Mouse (Mus musculus): ENCODE measurements around the gene Zfp277.
A peak's percentile ranks its signal among the peaks of the same experiment; 100 is the strongest.

Gene Zfp277

DNA sequence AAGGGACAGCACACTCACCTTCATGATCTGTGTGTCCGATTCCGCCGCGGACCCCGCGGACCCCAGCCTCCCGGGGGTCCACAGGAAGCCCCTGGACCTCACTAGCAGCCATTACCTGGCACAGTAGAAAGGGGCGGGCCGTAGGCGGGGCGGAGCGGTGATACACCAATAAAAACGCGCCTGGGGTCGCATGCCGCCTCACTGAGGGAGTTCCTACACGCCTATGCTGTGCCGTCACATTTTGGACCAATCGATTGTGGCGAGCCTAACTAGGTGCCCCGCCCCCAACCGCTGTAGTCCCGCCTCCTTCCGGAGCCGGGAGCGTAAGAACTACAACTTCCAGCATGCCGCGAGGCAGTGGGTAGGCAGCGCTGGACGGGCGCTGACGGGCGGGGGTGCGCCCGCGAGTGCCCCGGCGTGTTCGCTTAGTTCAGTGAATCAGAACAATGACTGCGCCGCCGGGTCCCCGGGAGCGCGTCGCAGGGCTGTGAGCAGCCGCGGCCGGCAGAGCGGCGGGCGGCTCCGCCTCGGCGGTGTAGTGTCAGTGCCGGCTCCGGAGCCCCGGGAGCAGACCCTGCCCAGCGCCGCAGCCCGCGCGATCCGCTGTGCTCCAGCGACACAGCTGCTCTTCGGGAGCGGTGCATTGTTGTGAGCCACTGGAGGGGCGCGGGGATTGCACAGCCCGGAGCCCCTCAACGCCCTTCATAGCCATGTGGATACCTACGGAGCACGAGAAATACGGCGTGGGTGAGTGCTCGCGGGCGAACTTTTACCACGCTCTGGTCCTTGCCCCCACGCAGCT is at the start of gene Zfp277, which contains the start of gene Dock4:
TSS of gene Zfp277 (minus strand) at position 255 of the 802 bp plus-strand sequence.
TSS of gene Dock4 (plus strand) at position 305 of the 802 bp plus-strand sequence.
- DNase-seq (ENCODE audit: low spot score) = peak; percentile 98

DNA sequence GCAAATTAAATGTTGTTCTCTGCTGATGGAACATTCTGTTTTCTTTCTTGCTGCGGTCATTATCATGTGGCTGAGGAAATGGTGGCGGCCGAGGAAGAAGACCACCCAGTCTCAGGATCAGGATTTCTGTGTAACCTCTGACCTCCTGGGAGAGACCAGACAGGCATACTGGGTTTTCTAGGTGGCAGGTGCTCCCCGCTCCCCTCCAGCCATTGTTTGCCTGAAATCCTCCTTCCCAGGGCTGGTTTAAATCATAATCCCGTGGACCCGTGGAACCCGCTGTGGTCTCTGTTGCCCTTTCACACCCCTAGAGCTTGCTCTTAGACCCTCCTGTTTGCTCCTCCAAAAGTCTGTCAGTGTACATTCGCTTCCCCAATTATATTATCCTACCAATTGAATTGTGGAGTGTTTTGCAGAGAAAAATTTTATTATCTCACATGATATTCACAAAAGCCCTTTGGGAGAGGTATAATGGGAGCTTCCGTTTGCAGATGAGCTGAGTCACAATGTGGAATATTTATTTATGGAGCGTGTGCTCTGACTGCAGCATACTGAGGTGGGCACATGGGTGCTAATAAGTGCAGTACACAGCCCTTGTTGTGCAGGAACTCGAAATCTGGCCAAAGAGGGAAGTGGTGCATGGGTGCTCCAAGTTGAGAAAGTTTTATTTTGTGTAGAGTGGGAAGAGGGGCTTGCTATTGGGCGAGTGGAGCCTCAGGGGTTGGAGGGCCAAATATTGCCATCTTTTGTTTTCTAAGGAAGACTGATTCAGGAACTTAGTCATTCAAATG is 40.5 kb upstream of the Zfp277 start:
- no peak for DNase-seq (ENCODE audit: low spot score)

DNA sequence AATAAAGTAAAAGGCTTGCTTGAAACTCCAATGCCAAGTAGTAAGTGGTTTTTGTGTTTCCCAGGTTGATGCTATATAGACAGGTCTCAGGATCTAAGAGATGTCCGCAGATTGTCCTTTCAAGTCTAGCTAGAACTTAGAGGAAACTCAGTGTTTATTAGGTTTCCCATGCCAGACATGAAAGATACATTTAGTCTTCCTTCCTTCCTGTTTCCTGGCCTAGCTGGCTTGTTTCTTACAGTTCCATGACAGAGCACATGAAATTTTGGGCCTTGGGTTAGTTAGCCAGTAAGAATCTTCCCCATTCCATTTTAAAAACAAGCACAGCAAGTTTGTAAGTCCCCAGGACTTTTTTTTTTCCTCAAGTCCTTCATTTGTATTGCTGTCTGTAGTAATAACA is 39.5 kb upstream of the Zfp277 start:
- no peak for DNase-seq (ENCODE audit: low spot score)

DNA sequence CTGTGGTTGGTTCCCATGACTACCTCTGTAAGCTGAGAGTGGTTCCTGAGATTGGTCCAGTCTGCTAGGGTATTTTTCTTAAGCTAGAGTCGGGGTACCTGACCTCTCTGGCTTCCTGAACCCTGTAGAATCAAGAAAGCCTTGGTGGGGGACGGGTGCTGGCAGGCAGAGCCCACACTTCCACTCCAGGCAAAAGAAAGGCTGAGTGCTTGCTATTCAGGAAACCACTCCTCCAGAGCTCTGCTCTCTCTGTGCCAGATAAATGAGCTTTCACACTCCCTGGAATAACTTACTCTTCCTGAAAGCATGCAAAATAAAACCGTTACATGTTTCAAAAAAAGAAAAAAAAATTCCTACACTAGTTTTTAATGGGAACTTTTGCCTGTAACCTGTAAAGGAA is 38.5 kb upstream of the Zfp277 start:
- no peak for DNase-seq (ENCODE audit: low spot score)

DNA sequence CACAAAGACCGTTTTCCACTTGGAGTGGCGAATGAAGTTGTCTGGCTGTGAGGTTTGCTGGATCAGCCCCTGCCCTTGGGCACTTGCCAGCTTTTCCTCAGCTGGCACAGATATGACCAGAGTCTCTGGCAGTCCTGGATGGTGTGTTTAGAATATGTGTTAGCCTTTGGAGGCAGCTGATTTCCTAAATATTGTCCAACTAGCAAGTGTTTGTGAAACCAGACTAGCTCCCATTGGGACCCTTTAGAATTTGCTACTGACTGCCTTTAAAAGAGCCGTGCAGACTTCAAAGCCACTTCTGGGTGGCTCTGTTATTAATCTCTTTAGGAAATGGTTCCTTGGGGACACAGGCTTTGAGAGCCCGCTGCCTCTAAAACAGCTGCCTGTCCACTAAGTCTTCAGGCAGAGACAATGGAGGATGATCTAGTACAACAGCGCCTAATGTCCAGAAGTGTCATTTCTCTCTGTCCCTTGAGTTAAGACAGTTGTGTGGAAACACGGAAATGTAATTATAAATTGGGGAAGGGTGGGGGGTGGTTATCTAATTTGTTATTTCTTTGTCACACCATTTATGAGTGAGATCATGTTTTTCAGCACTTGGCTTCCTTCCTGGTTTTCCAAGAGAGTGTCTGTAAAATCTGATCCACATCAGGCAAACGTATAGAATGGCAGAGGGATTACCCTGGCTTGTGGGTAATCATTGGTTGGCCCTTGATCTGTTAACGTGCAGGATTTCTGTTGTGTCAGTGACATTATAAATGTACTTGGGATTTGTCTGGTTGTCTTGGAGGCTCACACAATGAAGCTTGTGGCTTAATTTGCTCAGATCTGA is 32.1 kb upstream of the Zfp277 start:
- DNase-seq (ENCODE audit: low spot score) = peak; percentile 64

DNA sequence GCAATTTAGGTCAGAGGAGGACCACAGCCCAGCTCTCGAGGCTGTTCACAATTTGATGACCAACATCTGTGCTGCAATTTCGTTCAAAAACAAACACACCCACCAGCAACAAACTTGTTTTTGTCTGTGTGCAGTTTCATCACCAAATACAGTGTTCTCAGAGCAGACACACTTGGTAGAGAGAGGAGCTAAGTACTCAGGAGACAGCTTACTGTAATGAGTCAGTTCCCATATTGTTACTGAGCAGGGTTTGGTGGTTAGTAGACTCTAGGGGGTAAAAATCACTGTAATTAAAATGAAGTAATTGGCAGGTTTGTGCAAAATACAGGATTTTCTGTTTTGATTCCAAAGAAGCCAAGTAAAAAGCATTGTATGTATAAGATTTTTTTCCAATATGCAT is 28.0 kb upstream of the Zfp277 start:
- no peak for DNase-seq (ENCODE audit: low spot score)

DNA sequence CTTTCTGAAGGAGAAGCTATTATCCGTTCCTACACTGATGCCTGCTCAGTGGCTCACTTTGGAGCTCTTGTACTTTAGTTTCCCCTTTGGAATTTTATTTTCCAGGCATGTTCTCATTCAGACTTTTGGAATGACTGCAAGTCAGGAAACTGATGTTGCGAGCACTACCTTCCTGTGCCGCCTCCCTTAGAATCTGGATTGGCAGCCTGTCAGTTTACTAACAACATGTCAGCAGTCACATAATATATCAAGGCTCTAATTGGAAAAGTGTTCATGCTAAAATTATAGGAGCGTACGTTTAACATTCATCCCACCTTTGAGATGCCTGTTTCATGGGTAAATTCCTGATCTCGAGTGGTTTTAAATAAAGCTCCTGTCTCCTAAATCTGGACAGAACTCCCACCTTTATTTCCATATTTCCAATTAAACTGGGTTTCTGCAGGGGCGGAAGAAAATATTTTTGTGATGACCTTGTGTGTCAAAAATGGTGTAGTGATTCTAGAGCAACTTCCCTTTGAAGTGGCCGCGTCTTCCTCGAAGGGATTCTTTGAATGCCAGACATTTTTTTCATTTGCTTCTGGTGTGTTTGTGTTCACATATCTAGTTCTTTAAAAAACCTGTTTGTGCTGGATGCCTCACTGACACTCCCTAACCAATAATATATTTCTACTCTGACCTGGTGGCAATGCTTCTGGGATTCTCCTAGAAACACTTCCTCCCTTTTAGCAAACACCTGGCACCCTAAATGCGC is 26.1 kb upstream of the Zfp277 start:
- no peak for DNase-seq (ENCODE audit: low spot score)

DNA sequence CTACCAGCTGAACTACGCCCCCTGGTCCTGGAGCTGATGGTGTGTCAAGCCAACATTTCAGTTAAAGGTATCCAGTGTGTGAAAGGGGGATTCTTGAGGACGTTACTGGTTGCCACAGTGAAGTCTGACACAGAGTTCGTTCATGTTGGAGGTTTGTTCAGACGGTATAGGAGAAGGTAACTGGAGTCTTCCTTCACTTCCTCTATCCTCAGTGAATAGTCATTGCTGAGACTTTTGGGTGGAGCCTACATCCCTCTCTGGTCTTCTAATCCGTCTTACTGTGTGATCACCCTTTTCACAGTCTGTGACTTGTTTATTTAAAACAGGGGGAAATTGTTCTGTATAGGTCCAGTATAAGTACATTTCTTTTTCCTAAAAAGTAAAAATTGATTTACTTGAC is 23.3 kb upstream of the Zfp277 start:
- DNase-seq (ENCODE audit: low spot score) = no peak

DNA sequence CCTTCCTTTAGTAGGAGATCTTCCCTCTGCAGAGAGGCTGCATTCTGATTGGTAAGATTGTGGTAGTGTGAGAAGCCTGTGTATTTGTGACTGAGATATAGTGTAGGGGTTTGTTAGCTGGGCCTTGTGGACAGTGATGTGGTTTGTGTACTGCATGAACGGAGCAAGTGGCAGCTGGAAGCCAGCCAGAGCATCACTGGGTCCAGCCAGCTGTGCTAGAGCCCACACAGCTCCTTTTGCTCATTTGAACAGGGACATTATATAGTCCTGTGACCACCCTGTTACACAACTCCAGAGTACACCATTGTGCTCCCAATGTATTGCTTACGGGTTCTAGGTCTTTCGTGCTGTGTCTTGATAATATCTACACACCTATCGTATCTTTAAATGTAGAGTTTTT is 22.5 kb upstream of the Zfp277 start:
- no peak for DNase-seq (ENCODE audit: low spot score)

DNA sequence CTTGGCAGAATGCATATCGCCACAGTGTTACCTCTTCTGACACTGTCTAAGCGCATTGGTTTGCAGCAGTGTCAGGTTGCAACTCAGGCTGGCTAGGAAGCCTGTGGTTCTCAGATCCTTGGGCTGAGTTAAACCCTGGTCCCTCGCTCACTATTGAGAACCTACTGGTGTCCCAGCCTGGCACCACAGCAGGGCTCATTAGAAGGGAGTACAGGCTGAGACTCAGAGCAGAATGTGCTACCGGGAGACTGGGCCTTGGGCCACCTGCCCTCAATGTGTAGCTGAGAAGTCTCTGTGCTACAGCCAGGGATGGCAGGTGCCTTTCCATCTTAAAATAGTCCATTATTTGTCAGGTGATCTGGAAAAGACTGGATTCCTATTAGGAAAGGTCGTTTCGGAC is 18.6 kb upstream of the Zfp277 start:
- no peak for DNase-seq (ENCODE audit: low spot score)

DNA sequence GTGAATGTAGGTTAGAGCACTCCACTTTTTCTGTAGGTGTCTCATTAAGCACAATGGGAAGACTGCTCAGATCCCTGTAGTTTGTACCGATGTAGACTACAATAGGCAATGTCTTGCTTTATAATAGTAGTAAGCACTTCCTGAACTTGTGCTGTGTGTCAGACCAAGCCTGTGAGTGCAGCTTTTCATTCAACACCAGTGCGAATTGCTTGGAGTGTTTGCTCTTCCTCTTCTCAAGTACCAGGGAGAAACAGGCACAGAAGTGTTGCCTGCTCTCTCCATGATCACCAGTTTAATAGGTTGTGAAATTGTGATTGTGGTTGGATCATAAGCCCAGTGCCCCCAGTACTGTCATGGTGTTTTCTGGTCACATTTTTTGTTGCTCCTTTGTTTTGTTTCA is 18.1 kb upstream of the Zfp277 start:
- no peak for DNase-seq (ENCODE audit: low spot score)

DNA sequence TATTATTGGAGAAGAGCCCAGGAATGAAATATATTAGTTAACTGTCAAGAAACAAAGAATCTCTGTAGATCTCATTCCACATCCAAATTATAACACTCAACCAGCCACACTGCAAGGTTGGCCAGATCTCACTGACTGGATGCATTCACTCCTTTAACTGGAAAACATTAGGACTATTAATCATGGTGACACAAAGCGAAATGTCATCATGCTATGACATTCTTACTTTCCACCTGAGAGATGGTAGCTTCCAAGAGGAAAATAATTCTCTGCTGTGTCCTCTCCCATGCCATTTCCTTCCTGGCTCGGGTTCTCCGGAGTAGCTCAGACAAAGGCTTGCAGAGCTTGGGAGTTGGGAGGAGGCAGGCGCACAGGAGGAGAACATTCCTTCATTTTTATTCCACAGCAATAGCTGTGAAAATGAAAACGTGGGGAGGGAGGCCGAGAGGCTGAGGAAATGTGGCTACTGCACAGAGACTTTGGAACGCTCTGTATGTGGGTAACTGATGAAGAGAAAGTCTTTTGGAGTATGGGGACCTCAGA is 17.1 kb upstream of the Zfp277 start:
- peak; percentile 10 for DNase-seq (ENCODE audit: low spot score)

DNA sequence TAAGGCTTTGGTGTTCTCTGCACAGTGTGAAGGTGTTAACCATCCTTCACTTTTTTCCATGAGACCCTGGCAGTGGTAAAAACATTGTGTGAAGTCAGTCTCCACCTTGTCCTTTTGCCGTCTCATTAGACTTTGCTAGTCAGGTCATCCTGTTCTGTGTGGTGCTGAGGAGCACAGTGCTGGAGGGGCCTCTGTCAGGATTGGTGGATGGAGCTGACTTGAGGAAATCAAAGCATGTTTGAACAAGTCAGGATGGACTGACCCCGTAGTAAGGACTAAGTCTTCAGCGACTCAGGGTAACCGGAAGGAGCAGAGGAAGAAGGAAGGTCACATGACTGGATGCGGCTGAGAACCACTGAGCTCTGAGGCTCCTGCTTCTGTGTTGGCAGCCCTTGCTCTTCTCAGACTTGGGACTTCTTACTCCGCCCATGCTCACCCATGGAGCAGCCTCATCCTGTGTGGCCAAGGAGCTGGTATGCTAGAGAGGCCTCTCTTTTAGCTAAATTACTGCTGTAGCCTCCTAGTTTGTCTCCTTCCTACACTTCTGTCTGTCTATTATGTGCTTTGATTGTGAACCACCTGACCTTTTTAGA is 14.1 kb upstream of the Zfp277 start:
- DNase-seq (ENCODE audit: low spot score) = no peak

DNA sequence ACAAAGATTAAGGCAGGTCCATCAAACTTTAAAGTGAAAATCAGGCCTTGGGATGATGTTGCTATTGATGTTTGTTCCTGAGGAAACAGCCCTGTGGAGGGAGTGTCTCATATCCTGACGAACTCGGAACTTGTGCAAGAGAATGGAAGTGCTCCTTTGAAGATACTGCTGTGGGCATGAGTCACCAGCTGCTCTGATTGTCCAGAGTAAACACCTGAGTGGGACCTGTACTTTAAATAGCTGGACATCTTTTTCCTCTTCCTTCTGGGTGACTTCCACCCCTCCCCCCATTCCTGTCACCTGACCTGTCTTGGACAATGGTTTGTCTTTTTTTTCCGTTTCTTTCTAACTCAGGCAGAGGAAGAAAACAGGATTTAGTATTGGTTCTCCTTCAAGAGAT is 13.3 kb upstream of the Zfp277 start:
- no peak for DNase-seq (ENCODE audit: low spot score)

DNA sequence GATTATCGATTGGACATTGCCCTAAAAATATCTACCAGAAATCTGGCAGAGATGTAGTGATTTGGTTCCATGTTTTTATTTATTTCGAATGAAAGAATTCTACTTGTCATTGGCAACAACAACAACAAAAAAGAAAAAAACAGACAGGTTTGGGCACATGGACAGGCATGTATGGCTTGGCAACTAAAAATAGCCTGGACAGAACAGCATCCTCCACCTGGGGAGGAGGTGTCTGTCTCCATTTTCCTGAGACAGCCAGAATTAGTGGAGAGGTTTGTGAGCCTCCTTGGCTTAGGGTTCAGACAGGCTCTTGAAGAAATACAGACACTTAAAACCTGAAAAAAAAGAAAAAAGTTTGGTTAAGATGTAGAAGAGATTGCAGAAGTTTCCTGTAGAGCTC is 10.8 kb upstream of the Zfp277 start:
- DNase-seq (ENCODE audit: low spot score) = no peak

DNA sequence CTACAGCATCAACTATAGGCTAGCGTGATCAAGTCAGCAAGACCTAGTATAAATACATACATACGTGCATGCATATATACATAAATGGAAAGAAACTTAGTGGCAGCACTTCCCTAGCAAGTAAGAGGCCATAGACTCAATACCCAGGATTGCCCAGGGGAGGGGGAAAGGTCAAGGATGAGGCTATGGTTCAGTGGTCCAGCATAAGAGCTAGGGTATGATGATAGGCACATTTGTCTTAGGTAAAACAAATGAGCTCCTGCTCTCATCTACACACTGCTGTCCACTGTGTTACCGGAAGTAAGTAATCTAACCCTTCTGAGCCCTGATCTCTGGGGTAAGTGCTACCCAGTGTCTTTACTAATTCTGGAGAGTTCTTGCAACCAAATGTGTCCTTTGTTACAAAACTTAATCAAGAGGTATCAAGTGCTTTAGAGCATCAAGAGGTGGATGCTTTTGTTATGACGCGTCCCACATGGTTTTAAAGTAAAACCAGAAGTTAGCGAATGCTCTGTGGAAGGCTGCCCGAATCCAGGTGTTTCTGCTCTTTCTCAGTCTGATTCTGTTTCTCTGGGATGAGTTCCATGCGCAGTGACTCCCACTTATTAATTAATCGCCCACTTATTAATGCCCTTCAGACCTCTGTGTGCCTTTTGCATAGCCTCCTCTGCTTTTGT is 3.6 kb upstream of the Zfp277 start:
- DNase-seq (ENCODE audit: low spot score) = no peak

DNA sequence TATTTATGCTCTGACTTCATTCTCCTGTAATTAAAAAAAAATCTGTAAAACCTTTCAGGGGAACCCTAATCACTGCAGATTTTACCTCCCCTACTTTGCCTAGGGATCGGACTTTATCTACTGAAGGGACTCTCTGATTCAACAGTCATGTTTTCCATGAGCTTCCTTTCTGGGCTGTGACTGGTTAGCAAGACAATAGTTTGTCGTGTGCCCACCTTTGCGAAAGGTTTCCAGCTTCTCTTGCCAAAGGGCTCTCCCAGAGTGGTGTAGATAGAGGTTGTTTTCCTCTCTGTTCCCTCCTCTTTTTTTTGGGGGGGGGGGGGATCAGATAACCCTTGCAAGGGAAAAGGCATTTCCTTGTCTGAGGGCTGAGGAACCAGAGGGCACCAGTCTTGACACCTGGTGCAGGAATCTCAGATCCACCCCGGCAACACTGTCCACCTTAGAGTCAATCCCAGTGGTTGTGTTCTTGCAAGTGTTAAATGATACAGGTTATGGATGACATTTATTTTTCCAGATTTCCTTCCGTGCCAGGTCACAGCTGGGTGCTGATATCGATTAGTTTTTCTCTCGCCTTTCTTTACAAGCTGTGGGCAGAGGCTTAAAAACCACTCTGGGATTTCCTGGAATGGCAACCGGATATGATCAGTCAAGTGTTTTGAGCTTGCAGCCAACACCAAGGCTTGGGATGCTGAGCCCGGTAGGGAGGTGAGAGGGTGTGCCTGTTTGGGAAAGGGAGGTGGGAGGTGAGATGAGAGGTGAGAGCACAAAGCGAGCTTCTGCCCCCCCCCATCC is 2.1 kb upstream of the Zfp277 start:
- DNase-seq (ENCODE audit: low spot score) = no peak

DNA sequence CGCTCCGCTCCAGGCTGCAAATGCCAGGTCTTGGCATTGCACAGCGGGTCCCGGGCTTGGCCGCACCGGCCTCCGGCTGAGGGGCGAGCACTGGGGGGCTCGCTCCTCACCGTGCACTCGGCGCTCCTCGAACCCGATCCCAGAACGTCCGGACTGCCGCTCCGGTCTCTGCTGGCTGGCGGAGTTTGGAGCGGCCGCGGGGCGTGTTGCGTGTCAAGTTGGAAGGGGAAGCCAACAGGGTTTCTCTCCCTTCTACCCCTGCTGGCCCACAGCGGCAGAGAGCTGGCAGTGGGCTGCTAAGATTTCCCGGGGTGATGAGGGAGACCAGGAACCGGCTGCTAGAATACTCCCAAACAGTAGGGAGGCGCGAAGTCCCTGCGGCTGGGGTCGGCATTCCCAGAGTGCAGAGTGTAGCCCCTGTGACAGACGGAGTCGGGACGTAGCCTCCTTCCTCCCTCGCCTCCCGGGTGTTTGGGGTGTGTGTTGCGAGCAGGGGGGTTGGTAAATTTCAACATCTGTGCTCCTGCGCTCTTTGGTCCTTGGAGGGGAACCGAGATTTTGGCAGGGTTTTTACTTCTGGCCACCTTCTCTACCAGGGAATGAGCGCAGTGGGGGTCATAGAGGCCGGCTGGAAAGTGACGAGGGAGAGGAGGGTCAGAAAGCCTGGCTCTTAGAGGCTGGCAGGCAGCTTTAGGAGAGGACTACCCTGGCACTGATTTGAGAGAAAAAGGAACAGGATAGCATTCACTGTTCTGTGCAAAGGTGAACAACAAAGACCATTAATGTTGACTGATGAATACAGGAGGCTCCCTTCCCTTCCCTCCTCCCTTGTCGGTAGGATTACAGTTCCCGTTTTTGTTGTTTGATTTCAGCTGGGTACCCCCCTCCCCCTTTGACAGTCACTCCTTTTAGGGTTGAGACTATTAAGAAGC is 1.0 kb upstream of the Zfp277 start:
- DNase-seq (ENCODE audit: low spot score) = peak; percentile 56

DNA sequence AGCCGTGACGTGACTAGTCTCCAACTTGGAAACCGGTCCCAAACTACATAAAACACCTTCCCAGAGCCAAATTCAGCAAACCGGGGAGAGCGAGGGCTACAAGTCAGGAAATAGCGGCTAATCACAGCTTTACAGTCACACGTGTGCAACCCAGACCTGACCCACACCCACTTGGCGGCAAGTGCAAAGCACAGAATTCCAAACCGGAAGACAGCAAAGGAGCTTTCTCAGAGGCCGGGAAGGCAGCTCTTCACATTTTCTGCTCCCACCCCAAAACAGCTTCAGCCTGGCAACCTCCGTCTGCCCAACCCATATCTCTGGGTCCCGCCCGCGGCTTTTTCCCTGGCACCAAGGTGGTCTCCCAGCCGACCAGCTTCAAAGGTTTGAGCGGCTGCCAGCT is 496 bp downstream of the Zfp277 start:
- no peak for DNase-seq (ENCODE audit: low spot score)

All from ovary, postnatal 36 days (tissue).